Mouse (Mus musculus): ENCODE measurements around the gene Car5a.

DNA sequence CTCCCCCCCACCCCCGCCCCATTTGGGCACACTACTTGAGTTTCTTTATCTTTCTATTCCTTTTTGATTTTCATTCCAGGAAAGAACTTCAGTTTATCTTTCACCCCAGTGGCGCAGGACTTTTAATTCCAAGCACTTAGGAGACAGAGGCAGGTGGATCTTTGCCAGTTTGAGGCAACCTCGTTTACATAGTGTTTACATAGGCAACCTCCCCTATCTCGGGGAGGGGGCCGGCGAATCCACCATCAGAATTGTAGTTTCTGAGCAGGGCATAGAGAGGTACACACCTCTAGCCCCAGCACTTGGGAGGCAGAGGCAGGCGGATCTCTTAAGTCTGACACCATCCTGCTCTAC lies 6.9 kb upstream of the Car5a start:
- TF ChIP-seq POLR2A (IDR thresholded peaks at IDR 0.05; ENCODE audit: insufficient read depth, low read depth, low read length), result no peak
- TF ChIP-seq CTCF (IDR thresholded peaks at IDR 0.05), result no peak
- no peak for TF ChIP-seq EP300 (IDR thresholded peaks at IDR 0.05; ENCODE audit: insufficient read depth, low read depth, low read length)

Data from heart, adult 2 months (tissue).